Mouse (Mus musculus): ENCODE measurements around the gene Pkig.

- TF ChIP-seq TBP (conservative IDR thresholded peaks at IDR 0.05; ENCODE audit: low read depth, low read length) (no peak), CTCF (conservative IDR thresholded peaks at IDR 0.05 in 1 of 2, IDR thresholded peaks at IDR 0.05 in 1 of 2; ENCODE audit: low read depth in 2 of 2, low read length in 2 of 2) (no peak), MAFK (IDR thresholded peaks at IDR 0.05; ENCODE audit: insufficient replicate concordance, low read length) (no peak), POLR2A (IDR thresholded peaks at IDR 0.05; ENCODE audit: low read depth, low read length) (no peak), ZMIZ1 (IDR thresholded peaks at IDR 0.05; ENCODE audit: low read depth, low read length) (no peak), KAT2A (IDR thresholded peaks at IDR 0.05; ENCODE audit: insufficient replicate concordance, low read length) (no peak), HCFC1 (IDR thresholded peaks at IDR 0.05; ENCODE audit: low read depth, low read length) (no peak), MXI1 (IDR thresholded peaks at IDR 0.05; ENCODE audit: low read depth, low read length) (peak; percentile 50), E2F4 (IDR thresholded peaks at IDR 0.05; ENCODE audit: insufficient replicate concordance, low read depth, low read length) (no peak), MAZ (IDR thresholded peaks at IDR 0.05; ENCODE audit: low read depth, low read length) (0 out of 2 replicates have a peak, but pooled peaks have one; percentile 34)
These were observed 54.3 kb downstream of the Pkig start for GRCm38 (mm10) chr2:163712473-163712872.

All from CH12.LX (cell line).